Mouse (Mus musculus): ENCODE measurements around the gene Gltp. TPM values are rescaled to one million over a fixed set of nuclear protein-coding genes. Genes with fewer than 3 reads are reported as not detected.

The Gltp gene
- total RNA-seq (2023), result 126 TPM

DNA sequence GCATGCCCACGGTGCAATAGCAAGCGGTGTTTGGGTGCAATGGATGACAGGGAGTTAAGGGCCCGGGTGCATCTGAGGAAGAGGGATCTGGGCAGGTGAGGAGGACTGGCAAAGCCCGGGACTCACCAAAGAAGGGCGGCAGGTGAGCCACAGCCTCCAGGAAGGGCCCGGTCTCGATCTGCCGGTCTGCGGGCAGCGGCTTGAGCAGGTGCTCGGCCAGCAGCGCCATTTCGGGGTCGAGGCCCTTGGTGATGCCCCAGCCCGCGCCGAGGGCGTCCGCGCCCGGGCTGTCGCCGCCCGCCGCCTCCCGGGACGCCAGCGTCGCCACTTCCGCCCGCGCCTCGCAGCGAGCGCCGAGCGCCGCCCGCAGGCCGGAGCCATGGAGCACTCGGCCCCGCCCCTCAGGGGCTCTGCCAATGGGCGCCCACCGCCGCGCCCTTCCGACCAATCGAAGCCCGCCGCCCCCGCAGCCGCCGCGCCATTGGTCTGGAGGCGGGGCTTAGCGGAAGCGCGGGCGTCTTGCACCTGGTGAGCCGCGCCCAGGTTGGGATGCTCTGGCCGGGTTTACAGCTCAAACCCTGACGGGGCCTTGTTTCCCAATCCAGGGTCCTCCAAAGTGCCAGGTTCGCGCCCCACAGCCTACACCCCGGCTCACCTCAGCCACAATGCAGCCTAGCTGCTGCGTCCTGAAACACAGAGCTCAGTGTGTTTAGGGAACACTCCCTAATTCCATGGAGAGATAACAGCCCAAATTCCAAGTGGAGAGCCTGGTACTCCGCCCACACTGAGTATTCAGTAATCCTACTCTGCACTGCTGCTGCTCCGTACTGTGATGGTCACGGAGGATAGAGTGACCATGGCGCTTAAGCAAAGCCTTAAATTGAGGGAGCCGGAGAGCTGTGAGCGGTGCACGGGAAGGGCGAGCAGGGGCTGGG, at the start of gene Gltp:
Gene Gltp (minus strand): TSS at position 352 of the 935 bp plus-strand sequence.

DNA sequence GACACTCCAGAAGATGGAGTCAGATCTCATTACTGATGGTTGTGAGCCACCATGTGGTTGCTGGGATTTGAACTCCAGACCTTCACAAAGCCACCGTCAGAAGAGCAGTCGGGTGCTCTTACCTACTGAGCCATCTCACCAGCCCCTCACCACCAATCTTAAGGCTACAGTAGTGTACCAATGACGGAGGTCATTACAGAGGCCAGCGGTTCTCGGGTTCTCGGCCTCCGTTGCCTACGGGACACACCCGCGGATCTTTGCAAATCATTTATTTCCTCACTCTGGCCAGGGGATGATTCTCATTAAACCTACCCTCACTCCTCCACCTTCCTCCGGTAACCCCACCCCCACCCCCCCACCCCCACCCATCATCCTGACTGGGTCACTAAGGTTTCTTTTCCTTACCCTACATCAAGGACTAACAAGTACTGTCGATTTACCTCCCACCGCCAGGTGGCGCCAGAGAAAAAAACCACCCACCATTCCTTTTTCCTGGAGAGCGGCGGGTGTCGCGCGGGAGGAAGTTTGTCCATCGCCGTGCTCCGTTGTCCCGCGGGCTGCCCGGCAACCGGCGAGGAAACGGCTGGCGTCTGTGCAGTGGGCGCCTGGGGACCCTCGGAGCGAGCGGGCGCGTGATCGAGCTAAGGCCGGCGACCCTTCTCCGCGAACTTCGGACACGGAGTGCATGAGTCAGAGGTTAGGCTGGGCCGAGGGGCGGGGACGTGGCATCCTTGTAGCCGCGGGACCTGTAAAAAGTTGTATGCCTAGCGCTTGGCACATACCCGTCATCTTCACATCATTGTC, 16.7 kb upstream of the Gltp start, which contains the start of gene Tchp:
Gene Tchp (plus strand): TSS at position 496 of the 804 bp plus-strand sequence.

DNA sequence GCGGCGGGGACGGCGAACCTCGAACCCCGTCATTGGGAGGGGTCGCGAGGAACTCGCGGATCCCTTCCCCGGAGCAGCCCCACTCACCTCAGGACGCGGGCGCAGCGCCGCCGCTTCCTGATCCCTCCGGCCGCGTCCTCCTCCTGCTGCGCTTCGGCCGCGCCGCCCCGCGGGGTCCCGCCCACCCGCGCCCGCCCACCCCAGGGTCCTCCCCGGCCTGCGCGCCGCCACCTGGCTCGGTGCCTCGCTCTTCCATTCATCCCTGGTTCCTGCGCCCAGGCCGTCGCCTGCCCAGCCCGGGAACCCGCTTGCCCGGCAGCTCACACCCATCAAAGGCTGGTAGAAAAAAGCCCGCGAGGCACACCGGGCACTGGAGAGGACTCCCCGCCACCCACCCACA, 32.5 kb downstream of the Gltp start, which contains the start of gene Trpv4:
Gene Trpv4 (minus strand): TSS at position 167 of the 400 bp plus-strand sequence.

Other genes with a start within 250 kb of the Gltp start
- 8.6 TPM for gene Mmab, start 246.9 kb downstream of the Gltp start, total RNA-seq (2023)
- gene Mvk, start 246.7 kb downstream of the Gltp start, total RNA-seq (2023), result 21.2 TPM
- gene Fam222a, start 123.0 kb downstream of the Gltp start, total RNA-seq (2023), result 10.4 TPM
- 1.6 TPM for gene Trpv4, start 32.6 kb downstream of the Gltp start, total RNA-seq (2023)
- 21.8 TPM for gene Tchp, start 16.8 kb upstream of the Gltp start, total RNA-seq (2023)
- 161 TPM for gene Ankrd13a, start 83.7 kb upstream of the Gltp start, total RNA-seq (2023)
- 175 TPM for gene Git2, start 84.5 kb upstream of the Gltp start, total RNA-seq (2023)
- 50.6 TPM for gene 1500011B03Rik, start 132.5 kb upstream of the Gltp start, total RNA-seq (2023)
- not detected for gene 4930519G04Rik, start 162.7 kb upstream of the Gltp start, total RNA-seq (2023)
- not detected for gene Gm9936, start 167.7 kb upstream of the Gltp start, total RNA-seq (2023)
- gene Oasl2, start 206.0 kb upstream of the Gltp start, total RNA-seq (2023), result 10.5 TPM
- gene Oasl1, start 232.3 kb upstream of the Gltp start, total RNA-seq (2023), result 2.5 TPM